Comparison of ENCODE assay signal across 15 mouse cellular contexts in genomic region chr16:57857071-57857470, GRCm38 (mm10).
"Had no signal": no experiment of that assay in that cellular context is flagged by ENCODE, and none has a peak within 500 bp of the region (broad histone marks: within the 10 kb centered on the region; RNA-seq: fewer than 3 reads in every experiment).

No protein-coding gene starts in this region.

- H3K36me3 ChIP-seq: kidney, embryonic 15.5 days; liver, embryonic 13.5 days had no signal

- H3K4me3 ChIP-seq: kidney, embryonic 15.5 days; left cerebral cortex, adult 2 months; liver, embryonic 13.5 days had no signal

- ATAC-seq: lung, postnatal 0 days had no signal

- DNase-seq: kidney, adult 8-10 months; kidney, postnatal 10 days; kidney, postnatal 36 days; layer of hippocampus, postnatal 36 days; liver, embryonic 13.5 days; midbrain, embryonic 14.5 days; thymus, adult 18-20 months; thymus, postnatal 36 days had no signal

- H3K4me2 ChIP-seq: kidney, embryonic 15.5 days; liver, embryonic 13.5 days; lung, embryonic 14.5 days; midbrain, embryonic 11.5 days had no signal

- H3K4me1 ChIP-seq: kidney, embryonic 15.5 days had no signal

- H3K27me3 ChIP-seq: kidney, embryonic 15.5 days; liver, embryonic 13.5 days; megakaryocyte, embryonic 14.5 days had no signal

- H3K27ac ChIP-seq: kidney, embryonic 15.5 days; left cerebral cortex, adult 2 months; liver, embryonic 13.5 days; macrophage had no signal

- H3K9ac ChIP-seq: kidney, embryonic 15.5 days; liver, embryonic 13.5 days; lung, embryonic 14.5 days had no signal

- H3K9me3 ChIP-seq: kidney, embryonic 15.5 days; liver, embryonic 13.5 days; megakaryocyte, embryonic 14.5 days had no signal
